Mouse (Mus musculus) E14TG2a.4 (cell line): ENCODE results near the gene Ermap.

ENCODE experiments used
- CTCF ChIP-seq: conservative IDR thresholded peaks from 2 replicates; pipeline ENCODE4 v1.5.1; 2014; ENCODE audit warnings: low read length
- NANOG ChIP-seq: IDR thresholded peaks from 2 replicates; pipeline ENCODE4 v1.6.1; 2014; ENCODE audit warnings: borderline replicate concordance, low read length, mixed read lengths
- POU5F1 ChIP-seq: IDR thresholded peaks from 2 replicates; pipeline ENCODE4 v1.6.1; 2014; ENCODE audit warnings: low read length, borderline replicate concordance

GRCm38 (mm10) chr4:119138776-119139175 is 51.0 kb downstream of the Ermap start:
- TF ChIP-seq CTCF, result no peak
- TF ChIP-seq NANOG, result no peak
- no peak for TF ChIP-seq POU5F1
